Mouse (Mus musculus): ENCODE data around the gene Ercc5. TPM values are rescaled to one million over a fixed set of nuclear protein-coding genes. Genes with fewer than 3 reads are reported as not detected.

Ercc5 gene
- polyA plus RNA-seq, 1 experiment from 2014 or later = 39.5 TPM

GRCm38 (mm10) chr1:44161818-44162217, 14.3 kb downstream of the Ercc5 start:
- DNase-seq (ENCODE audit: low spot score) = no peak
- Histone ChIP-seq H3K36me3 (ENCODE audit: control insufficient read depth, insufficient read depth, low read length) (peaks cover 15% of the 10 kb centered on the region), H3K4me3 (ENCODE audit: low read depth, low read length) (no peak overlapping the region), H3K4me2 (ENCODE audit: low read depth) (no peak overlapping the region), H3K27me3 (ENCODE audit: control insufficient read depth, insufficient read depth, low read length) (no peaks in the 10 kb centered on the region), H3K9me3 (ENCODE audit: control insufficient read depth, low read length) (no peaks in the 10 kb centered on the region), H3K27ac (ENCODE audit: low read depth, low read length) (no peak overlapping the region), H3K4me1 (ENCODE audit: control insufficient read depth, insufficient read depth, low read length) (no peaks in the 10 kb centered on the region), H3K9ac (ENCODE audit: low read length) (no peak overlapping the region)
- 95% methylated on average over 6 of the region's 6 CpGs for WGBS
- ATAC-seq (ENCODE audit: insufficient read depth, low FRiP score, low TSS enrichment) = no peak

- ATAC-seq (ENCODE audit: insufficient read depth, low FRiP score, low TSS enrichment) = no peak
- no peak for DNase-seq (ENCODE audit: low spot score)
- Histone ChIP-seq H3K4me1 (ENCODE audit: control insufficient read depth, insufficient read depth, low read length) (no peaks in the 10 kb centered on the region), H3K4me2 (ENCODE audit: low read depth) (no peak overlapping the region), H3K27me3 (ENCODE audit: control insufficient read depth, insufficient read depth, low read length) (no peaks in the 10 kb centered on the region), H3K36me3 (ENCODE audit: control insufficient read depth, insufficient read depth, low read length) (peaks cover 21% of the 10 kb centered on the region), H3K9me3 (ENCODE audit: control insufficient read depth, low read length) (no peaks in the 10 kb centered on the region), H3K4me3 (ENCODE audit: low read depth, low read length) (no peak overlapping the region), H3K9ac (ENCODE audit: low read length) (no peak overlapping the region), H3K27ac (ENCODE audit: low read depth, low read length) (no peak overlapping the region)
- WGBS = 96% methylated on average over 5 of the region's 5 CpGs
These were observed 14.8 kb downstream of the Ercc5 start for GRCm38 (mm10) chr1:44162389-44162788.

- H3K4me1 ChIP-seq (ENCODE audit: control insufficient read depth, insufficient read depth, low read length) = no peaks in the 10 kb centered on the region
- ATAC-seq (ENCODE audit: insufficient read depth, low FRiP score, low TSS enrichment) (no peak), DNase-seq (ENCODE audit: low spot score) (no peak)
- H3K27me3 ChIP-seq (ENCODE audit: control insufficient read depth, insufficient read depth, low read length) = no peaks in the 10 kb centered on the region
- H3K4me3 ChIP-seq (ENCODE audit: low read depth, low read length) = no peak overlapping the region
- H3K27ac ChIP-seq (ENCODE audit: low read depth, low read length) = no peak overlapping the region
- H3K36me3 ChIP-seq (ENCODE audit: control insufficient read depth, insufficient read depth, low read length) = peaks cover 21% of the 10 kb centered on the region
- WGBS = 89% methylated on average over 3 of the region's 3 CpGs
- H3K9me3 ChIP-seq (ENCODE audit: control insufficient read depth, low read length) = no peaks in the 10 kb centered on the region
- no peak overlapping the region for H3K4me2 ChIP-seq (ENCODE audit: low read depth)
- H3K9ac ChIP-seq (ENCODE audit: low read length) = no peak overlapping the region
These were observed 20.4 kb downstream of the Ercc5 start for GRCm38 (mm10) chr1:44167859-44168383.

- ATAC-seq (ENCODE audit: insufficient read depth, low FRiP score, low TSS enrichment) (no peak), DNase-seq (ENCODE audit: low spot score) (no peak)
- H3K27me3 ChIP-seq (ENCODE audit: control insufficient read depth, insufficient read depth, low read length) = no peaks in the 10 kb centered on the region
- no peak overlapping the region for H3K9ac ChIP-seq (ENCODE audit: low read length)
- no peaks in the 10 kb centered on the region for H3K4me1 ChIP-seq (ENCODE audit: control insufficient read depth, insufficient read depth, low read length)
- no peak overlapping the region for H3K4me3 ChIP-seq (ENCODE audit: low read depth, low read length)
- no peak overlapping the region for H3K27ac ChIP-seq (ENCODE audit: low read depth, low read length)
- H3K36me3 ChIP-seq (ENCODE audit: control insufficient read depth, insufficient read depth, low read length) = peaks cover 5% of the 10 kb centered on the region
- H3K9me3 ChIP-seq (ENCODE audit: control insufficient read depth, low read length) = no peaks in the 10 kb centered on the region
- WGBS = 96% methylated on average over 4 of the region's 4 CpGs
- no peak overlapping the region for H3K4me2 ChIP-seq (ENCODE audit: low read depth)
These were observed 25.1 kb downstream of the Ercc5 start for GRCm38 (mm10) chr1:44172656-44173055.

- H3K4me3 ChIP-seq (ENCODE audit: low read depth, low read length) = no peak overlapping the region
- H3K27me3 ChIP-seq (ENCODE audit: control insufficient read depth, insufficient read depth, low read length) = no peaks in the 10 kb centered on the region
- 88% methylated on average over 8 of the region's 8 CpGs for WGBS
- H3K27ac ChIP-seq (ENCODE audit: low read depth, low read length) = no peak overlapping the region
- H3K4me2 ChIP-seq (ENCODE audit: low read depth) = no peak overlapping the region
- no peak overlapping the region for H3K9ac ChIP-seq (ENCODE audit: low read length)
- ATAC-seq (ENCODE audit: insufficient read depth, low FRiP score, low TSS enrichment) (no peak), DNase-seq (ENCODE audit: low spot score) (no peak)
- H3K4me1 ChIP-seq (ENCODE audit: control insufficient read depth, insufficient read depth, low read length) = no peaks in the 10 kb centered on the region
- no peaks in the 10 kb centered on the region for H3K9me3 ChIP-seq (ENCODE audit: control insufficient read depth, low read length)
- peaks cover 4% of the 10 kb centered on the region for H3K36me3 ChIP-seq (ENCODE audit: control insufficient read depth, insufficient read depth, low read length)
These were observed 26.4 kb downstream of the Ercc5 start for GRCm38 (mm10) chr1:44173903-44174302.

- no peaks in the 10 kb centered on the region for H3K4me1 ChIP-seq (ENCODE audit: control insufficient read depth, insufficient read depth, low read length)
These were observed 30.5 kb downstream of the Ercc5 start for GRCm38 (mm10) chr1:44178086-44178485.

GRCm38 (mm10) chr1:44186396-44186795, 38.9 kb downstream of the Ercc5 start:
- Histone ChIP-seq H3K27me3 (ENCODE audit: control insufficient read depth, insufficient read depth, low read length) (no peaks in the 10 kb centered on the region), H3K4me3 (ENCODE audit: low read depth, low read length) (no peak overlapping the region), H3K4me2 (ENCODE audit: low read depth) (no peak overlapping the region), H3K9me3 (ENCODE audit: control insufficient read depth, low read length) (no peaks in the 10 kb centered on the region), H3K9ac (ENCODE audit: low read length) (no peak overlapping the region), H3K36me3 (ENCODE audit: control insufficient read depth, insufficient read depth, low read length) (no peaks in the 10 kb centered on the region), H3K4me1 (ENCODE audit: control insufficient read depth, insufficient read depth, low read length) (no peaks in the 10 kb centered on the region), H3K27ac (ENCODE audit: low read depth, low read length) (no peak overlapping the region)
- ATAC-seq (ENCODE audit: insufficient read depth, low FRiP score, low TSS enrichment) (no peak), DNase-seq (ENCODE audit: low spot score) (no peak)

More at GRCm38 (mm10) chr1:44178086-44178485, 30.5 kb downstream of the Ercc5 start:
- WGBS = 94% methylated on average over 5 of the region's 5 CpGs
- Histone ChIP-seq H3K4me3 (ENCODE audit: low read depth, low read length) (no peak overlapping the region), H3K4me2 (ENCODE audit: low read depth) (no peak overlapping the region), H3K27me3 (ENCODE audit: control insufficient read depth, insufficient read depth, low read length) (no peaks in the 10 kb centered on the region), H3K9me3 (ENCODE audit: control insufficient read depth, low read length) (no peaks in the 10 kb centered on the region), H3K27ac (ENCODE audit: low read depth, low read length) (no peak overlapping the region), H3K36me3 (ENCODE audit: control insufficient read depth, insufficient read depth, low read length) (peaks cover 2% of the 10 kb centered on the region), H3K9ac (ENCODE audit: low read length) (no peak overlapping the region)
- ATAC-seq (ENCODE audit: insufficient read depth, low FRiP score, low TSS enrichment) = no peak
- DNase-seq (ENCODE audit: low spot score) = no peak

GRCm38 (mm10) chr1:44198273-44199171, 51.0 kb downstream of the Ercc5 start:
- H3K4me3 ChIP-seq (ENCODE audit: low read depth, low read length) = peak overlapping the region; percentile 44
- 16% methylated on average over 47 of the region's 47 CpGs for WGBS
- no peaks in the 10 kb centered on the region for H3K4me1 ChIP-seq (ENCODE audit: control insufficient read depth, insufficient read depth, low read length)
- no peaks in the 10 kb centered on the region for H3K36me3 ChIP-seq (ENCODE audit: control insufficient read depth, insufficient read depth, low read length)
- DNase-seq (ENCODE audit: low spot score) (peak; percentile 44), ATAC-seq (ENCODE audit: insufficient read depth, low FRiP score, low TSS enrichment) (peak; percentile 63; the same call in 1 of the 2 replicates)
- peak overlapping the region; percentile 22 for H3K9ac ChIP-seq (ENCODE audit: low read length)
- peak overlapping the region; percentile 80 for H3K4me2 ChIP-seq (ENCODE audit: low read depth)
- no peaks in the 10 kb centered on the region for H3K27me3 ChIP-seq (ENCODE audit: control insufficient read depth, insufficient read depth, low read length)
- H3K9me3 ChIP-seq (ENCODE audit: control insufficient read depth, low read length) = no peaks in the 10 kb centered on the region
- no peak overlapping the region for H3K27ac ChIP-seq (ENCODE audit: low read depth, low read length)

- H3K36me3 ChIP-seq (ENCODE audit: control insufficient read depth, insufficient read depth, low read length) = no peaks in the 10 kb centered on the region
- H3K27ac ChIP-seq (ENCODE audit: low read depth, low read length) = no peak overlapping the region
- DNase-seq (ENCODE audit: low spot score) (no peak), ATAC-seq (ENCODE audit: insufficient read depth, low FRiP score, low TSS enrichment) (no peak)
- no peaks in the 10 kb centered on the region for H3K27me3 ChIP-seq (ENCODE audit: control insufficient read depth, insufficient read depth, low read length)
- no peaks in the 10 kb centered on the region for H3K9me3 ChIP-seq (ENCODE audit: control insufficient read depth, low read length)
- no peaks in the 10 kb centered on the region for H3K4me1 ChIP-seq (ENCODE audit: control insufficient read depth, insufficient read depth, low read length)
- WGBS = 91% methylated on average over 15 of the region's 15 CpGs
- no peak overlapping the region for H3K4me2 ChIP-seq (ENCODE audit: low read depth)
- H3K9ac ChIP-seq (ENCODE audit: low read length) = no peak overlapping the region
- H3K4me3 ChIP-seq (ENCODE audit: low read depth, low read length) = no peak overlapping the region
These were observed 55.3 kb downstream of the Ercc5 start for GRCm38 (mm10) chr1:44202876-44203275.
